Mouse (Mus musculus): Measurements from ENCODE around the gene Abcb4. TPM values are rescaled to one million over a fixed set of nuclear protein-coding genes. Genes with fewer than 3 reads are reported as not detected.
"Not testable (repeated sequence)": the region's sequence is repeated elsewhere in the genome, so short reads cannot be mapped to it uniquely, and the experiment has no call there.

The Abcb4 gene
- polyA plus RNA-seq, 1 experiment from 2014 or later, result 0.74 TPM

- ATAC-seq (ENCODE audit: low FRiP score, low read depth), result no peak
- no peak overlapping the region for H3K27ac ChIP-seq
- 89% methylated on average over 9 of the region's 9 CpGs for WGBS
- H3K27me3 ChIP-seq, result no peaks in the 10 kb centered on the region
- H3K4me2 ChIP-seq (replicated peaks), result no peak overlapping the region
- no peak overlapping the region for H3K9ac ChIP-seq
- no peak overlapping the region for H3K4me3 ChIP-seq
- no peaks in the 10 kb centered on the region for H3K4me1 ChIP-seq
- H3K36me3 ChIP-seq, result no peaks in the 10 kb centered on the region
- peaks cover 6% of the 10 kb centered on the region for H3K9me3 ChIP-seq
Measured at GRCm38 (mm10) chr5:8928440-8928839, 34.9 kb downstream of the Abcb4 start.

GRCm38 (mm10) chr5:8937965-8938364 is 44.4 kb downstream of the Abcb4 start:
- no peak for ATAC-seq (ENCODE audit: low FRiP score, low read depth)
- no peaks in the 10 kb centered on the region for H3K9me3 ChIP-seq
- H3K27ac ChIP-seq, result no peak overlapping the region
- WGBS, result 88% methylated on average over 7 of the region's 7 CpGs
- no peak overlapping the region for H3K4me3 ChIP-seq
- no peaks in the 10 kb centered on the region for H3K36me3 ChIP-seq
- no peaks in the 10 kb centered on the region for H3K27me3 ChIP-seq
- H3K9ac ChIP-seq, result no peak overlapping the region
- no peaks in the 10 kb centered on the region for H3K4me1 ChIP-seq
- H3K4me2 ChIP-seq (replicated peaks), result no peak overlapping the region

GRCm38 (mm10) chr5:8941266-8941665 is 47.7 kb downstream of the Abcb4 start:
- not testable (repeated sequence) for H3K36me3 ChIP-seq, H3K4me3 ChIP-seq

GRCm38 (mm10) chr5:8943836-8944235 is 50.3 kb downstream of the Abcb4 start:
- no peaks in the 10 kb centered on the region for H3K36me3 ChIP-seq
- no peak overlapping the region for H3K27ac ChIP-seq
- H3K9me3 ChIP-seq, result no peaks in the 10 kb centered on the region
- no peak for ATAC-seq (ENCODE audit: low FRiP score, low read depth)
- no peaks in the 10 kb centered on the region for H3K27me3 ChIP-seq
- H3K4me3 ChIP-seq, result no peak overlapping the region
- H3K4me1 ChIP-seq, result no peaks in the 10 kb centered on the region
- H3K4me2 ChIP-seq (replicated peaks), result no peak overlapping the region
- WGBS, result 72% methylated on average over 3 of the region's 3 CpGs
- no peak overlapping the region for H3K9ac ChIP-seq

More at GRCm38 (mm10) chr5:8941266-8941665, 47.7 kb downstream of the Abcb4 start:
- not testable (repeated sequence) for H3K9me3 ChIP-seq; H3K4me2 ChIP-seq (replicated peaks); H3K9ac ChIP-seq; H3K4me1 ChIP-seq; H3K27ac ChIP-seq; H3K27me3 ChIP-seq; ATAC-seq (ENCODE audit: low FRiP score, low read depth)
- whole genome bisulfite sequencing, result no CpG with 5 or more reads among the region's 1 CpGs

GRCm38 (mm10) chr5:8947423-8948110 is 54.0 kb downstream of the Abcb4 start:
- H3K27me3 ChIP-seq, result no peaks in the 10 kb centered on the region
- no peak overlapping the region for H3K9ac ChIP-seq
- H3K4me1 ChIP-seq, result no peaks in the 10 kb centered on the region
- no peak overlapping the region for H3K4me3 ChIP-seq
- H3K27ac ChIP-seq, result no peak overlapping the region
- H3K9me3 ChIP-seq, result no peaks in the 10 kb centered on the region
- H3K36me3 ChIP-seq, result no peaks in the 10 kb centered on the region
- H3K4me2 ChIP-seq (replicated peaks), result no peak overlapping the region
- 74% methylated on average over 4 of the region's 4 CpGs for WGBS
- ATAC-seq (ENCODE audit: low FRiP score, low read depth), result no peak

GRCm38 (mm10) chr5:8953660-8954059 is 60.1 kb downstream of the Abcb4 start:
- H3K9ac ChIP-seq, result no peak overlapping the region
- no peaks in the 10 kb centered on the region for H3K27me3 ChIP-seq
- H3K27ac ChIP-seq, result no peak overlapping the region
- H3K4me3 ChIP-seq, result no peak overlapping the region
- 90% methylated on average over 2 of the region's 2 CpGs for WGBS
- no peak overlapping the region for H3K4me2 ChIP-seq (replicated peaks)
- no peaks in the 10 kb centered on the region for H3K36me3 ChIP-seq
- no peaks in the 10 kb centered on the region for H3K4me1 ChIP-seq
- no peaks in the 10 kb centered on the region for H3K9me3 ChIP-seq
- ATAC-seq (ENCODE audit: low FRiP score, low read depth), result no peak

- no peak overlapping the region for H3K4me3 ChIP-seq
- no peaks in the 10 kb centered on the region for H3K9me3 ChIP-seq
- ATAC-seq (ENCODE audit: low FRiP score, low read depth), result no peak
- 92% methylated on average over 3 of the region's 3 CpGs for WGBS
- no peaks in the 10 kb centered on the region for H3K36me3 ChIP-seq
- no peak overlapping the region for H3K9ac ChIP-seq
- no peaks in the 10 kb centered on the region for H3K4me1 ChIP-seq
- H3K4me2 ChIP-seq (replicated peaks), result no peak overlapping the region
- no peak overlapping the region for H3K27ac ChIP-seq
- no peaks in the 10 kb centered on the region for H3K27me3 ChIP-seq
Measured at GRCm38 (mm10) chr5:8955544-8955943, 62.0 kb downstream of the Abcb4 start.

- 87% methylated on average over 4 of the region's 4 CpGs for WGBS
- H3K4me1 ChIP-seq, result no peaks in the 10 kb centered on the region
- H3K4me3 ChIP-seq, result no peak overlapping the region
- no peaks in the 10 kb centered on the region for H3K9me3 ChIP-seq
- H3K9ac ChIP-seq, result no peak overlapping the region
- H3K27ac ChIP-seq, result no peak overlapping the region
- no peaks in the 10 kb centered on the region for H3K27me3 ChIP-seq
- peaks cover 22% of the 10 kb centered on the region for H3K36me3 ChIP-seq
- no peak for ATAC-seq (ENCODE audit: low FRiP score, low read depth)
- no peak overlapping the region for H3K4me2 ChIP-seq (replicated peaks)
Measured at GRCm38 (mm10) chr5:8960534-8960933, 67.0 kb downstream of the Abcb4 start.

GRCm38 (mm10) chr5:8964487-8964886 is 71.0 kb downstream of the Abcb4 start:
- peaks cover 56% of the 10 kb centered on the region for H3K36me3 ChIP-seq
- H3K9ac ChIP-seq, result no peak overlapping the region
- no peak overlapping the region for H3K27ac ChIP-seq
- no peak for ATAC-seq (ENCODE audit: low FRiP score, low read depth)
- H3K4me1 ChIP-seq, result no peaks in the 10 kb centered on the region
- no peak overlapping the region for H3K4me3 ChIP-seq
- H3K9me3 ChIP-seq, result no peaks in the 10 kb centered on the region
- WGBS, result 89% methylated on average over 5 of the region's 5 CpGs
- H3K4me2 ChIP-seq (replicated peaks), result no peak overlapping the region
- H3K27me3 ChIP-seq, result no peaks in the 10 kb centered on the region

GRCm38 (mm10) chr5:8970694-8971093 is 77.2 kb downstream of the Abcb4 start:
- no peak for ATAC-seq (ENCODE audit: low FRiP score, low read depth)
- H3K4me1 ChIP-seq, result no peaks in the 10 kb centered on the region
- H3K27ac ChIP-seq, result no peak overlapping the region
- no peaks in the 10 kb centered on the region for H3K27me3 ChIP-seq
- H3K9ac ChIP-seq, result no peak overlapping the region
- peaks cover 79% of the 10 kb centered on the region for H3K36me3 ChIP-seq
- no peaks in the 10 kb centered on the region for H3K9me3 ChIP-seq
- no peak overlapping the region for H3K4me2 ChIP-seq (replicated peaks)
- H3K4me3 ChIP-seq, result no peak overlapping the region
- 95% methylated on average over 2 of the region's 2 CpGs for WGBS

- no peak overlapping the region for H3K9ac ChIP-seq
- H3K27me3 ChIP-seq, result no peaks in the 10 kb centered on the region
- H3K9me3 ChIP-seq, result no peaks in the 10 kb centered on the region
- H3K4me1 ChIP-seq, result no peaks in the 10 kb centered on the region
- 93% methylated on average over 7 of the region's 7 CpGs for WGBS
- no peak for ATAC-seq (ENCODE audit: low FRiP score, low read depth)
- H3K36me3 ChIP-seq, result peaks cover 63% of the 10 kb centered on the region
- no peak overlapping the region for H3K4me3 ChIP-seq
- no peak overlapping the region for H3K27ac ChIP-seq
- H3K4me2 ChIP-seq (replicated peaks), result no peak overlapping the region
Measured at GRCm38 (mm10) chr5:8972355-8972754, 78.8 kb downstream of the Abcb4 start.

- Histone ChIP-seq H3K27me3 (no peaks in the 10 kb centered on the region), H3K4me3 (no peak overlapping the region), H3K4me1 (no peaks in the 10 kb centered on the region), H3K9me3 (no peaks in the 10 kb centered on the region), H3K36me3 (peaks cover 52% of the 10 kb centered on the region), H3K4me2 (replicated peaks) (no peak overlapping the region), H3K9ac (no peak overlapping the region), H3K27ac (no peak overlapping the region)
- ATAC-seq (ENCODE audit: low FRiP score, low read depth), result no peak
Measured at GRCm38 (mm10) chr5:8974721-8975120, 81.2 kb downstream of the Abcb4 start.

- 75% methylated on average over 3 of the region's 3 CpGs for WGBS
- Histone ChIP-seq H3K27me3 (no peaks in the 10 kb centered on the region), H3K9me3 (no peaks in the 10 kb centered on the region), H3K4me2 (replicated peaks) (no peak overlapping the region), H3K4me3 (no peak overlapping the region), H3K27ac (no peak overlapping the region), H3K4me1 (no peaks in the 10 kb centered on the region), H3K9ac (no peak overlapping the region), H3K36me3 (peaks cover 62% of the 10 kb centered on the region)
- ATAC-seq (ENCODE audit: low FRiP score, low read depth), result no peak
Measured at GRCm38 (mm10) chr5:8985470-8985869, 92.0 kb downstream of the Abcb4 start.
